Mouse (Mus musculus): ENCODE data around the gene Endov.

GRCm38 (mm10) chr11:119547951-119548591 is 56.9 kb downstream of the Endov start:
- TF ChIP-seq CTCF (IDR thresholded peaks at IDR 0.05; ENCODE audit: insufficient read depth, low read length) (no peak), POLR2A (IDR thresholded peaks at IDR 0.05; ENCODE audit: borderline replicate concordance, extremely low read depth, low read depth, low read length) (no peak)

All from lung, adult 2 months (tissue).